Mouse (Mus musculus) CH12.LX (cell line): ENCODE measurements at regions not wholly inside any gene's neighbourhood (a gene's known extent, or its start where the extent isn't known, plus 50 kb on each side); places are given as distances from the start of the nearest gene placed in this dataset.

ENCODE experiments used
- CTCF ChIP-seq, 2 experiments: IDR thresholded peaks in 1 of 2; conservative IDR thresholded peaks in 1 of 2; 2 replicates each; pipeline ENCODE4 v1.5.1; 2011 to 2012; ENCODE audit warnings: low read depth in 2 of 2, low read length in 2 of 2, improper control_type of control experiment in 1 of 2, inconsistent platforms in 1 of 2, mild to moderate bottlenecking in 1 of 2, moderate library complexity in 1 of 2
- E2F4 ChIP-seq: IDR thresholded peaks from 2 replicates; pipeline ENCODE4 v1.6.1; 2011; ENCODE audit warnings: low read depth, low read length, improper control_type of control experiment; ENCODE audit not compliant: insufficient replicate concordance
- EP300 ChIP-seq: IDR thresholded peaks from 2 replicates; pipeline ENCODE4 v1.6.1; 2011; ENCODE audit warnings: low read length, improper control_type of control experiment
- KAT2A ChIP-seq: IDR thresholded peaks from 2 replicates; pipeline ENCODE4 v1.6.1; 2012; ENCODE audit warnings: low read length, improper control_type of control experiment, inconsistent platforms; ENCODE audit not compliant: insufficient replicate concordance
- MAFK ChIP-seq: IDR thresholded peaks from 2 replicates; pipeline ENCODE4 v1.6.1; 2011; ENCODE audit warnings: low read length, improper control_type of control experiment; ENCODE audit not compliant: insufficient replicate concordance
- MAZ ChIP-seq: IDR thresholded peaks from 2 replicates; pipeline ENCODE4 v1.6.1; 2012; ENCODE audit warnings: low read depth, mild to moderate bottlenecking, inconsistent platforms, low read length, improper control_type of control experiment, moderate library complexity
- NRF1 ChIP-seq: IDR thresholded peaks from 2 replicates; pipeline ENCODE4 v1.6.1; 2014; ENCODE audit warnings: low read depth, mild to moderate bottlenecking, inconsistent platforms, low read length, improper control_type of control experiment, moderate library complexity
- POLR2A ChIP-seq: IDR thresholded peaks from 2 replicates; pipeline ENCODE4 v1.6.1; 2011; ENCODE audit warnings: low read depth, mild to moderate bottlenecking, improper control_type of control experiment, low read length
- RCOR1 ChIP-seq: conservative IDR thresholded peaks from 2 replicates; pipeline ENCODE4 v1.6.1; 2012; ENCODE audit warnings: low read depth, mild to moderate bottlenecking, inconsistent platforms, low read length, improper control_type of control experiment
- TBP ChIP-seq: conservative IDR thresholded peaks from 2 replicates; pipeline ENCODE4 v1.6.1; 2011; ENCODE audit warnings: low read depth, low read length, improper control_type of control experiment
- UBTF ChIP-seq: IDR thresholded peaks from 2 replicates; pipeline ENCODE4 v1.6.1; 2012; ENCODE audit warnings: low read depth, mild to moderate bottlenecking, inconsistent platforms, low read length, improper control_type of control experiment, moderate library complexity
- USF1 ChIP-seq: IDR thresholded peaks from 2 replicates; pipeline ENCODE4 v1.6.1; 2014; ENCODE audit warnings: low read depth, mild to moderate bottlenecking, inconsistent platforms, low read length, improper control_type of control experiment
- ZMIZ1 ChIP-seq: IDR thresholded peaks from 2 replicates; pipeline ENCODE4 v1.6.1; 2012; ENCODE audit warnings: low read depth, mild to moderate bottlenecking, inconsistent platforms, low read length, improper control_type of control experiment

GRCm38 (mm10) chr1:7319313-7319712, 2511.6 kb downstream of the Gm37988 start:
- TF ChIP-seq CTCF (conservative IDR thresholded peaks at IDR 0.05 in 1 of 2, IDR thresholded peaks at IDR 0.05 in 1 of 2; ENCODE audit: low read depth in 2 of 2, low read length in 2 of 2), result no peak
- TF ChIP-seq KAT2A, result no peak
- no peak for TF ChIP-seq EP300
- TF ChIP-seq POLR2A, result no peak
- TF ChIP-seq NRF1, result no peak
- TF ChIP-seq RCOR1, result no peak
- no peak for TF ChIP-seq UBTF
- no peak for TF ChIP-seq MAFK
- no peak for TF ChIP-seq MAZ
- no peak for TF ChIP-seq ZMIZ1
- no peak for TF ChIP-seq E2F4
- TF ChIP-seq USF1, result no peak
- no peak for TF ChIP-seq TBP
